Mouse (Mus musculus): Measurements from ENCODE around the gene Med26. TPM values are rescaled to one million over a fixed set of nuclear protein-coding genes. Genes with fewer than 3 reads are reported as not detected.

Med26 gene
- polyA plus RNA-seq, 1 experiment, result 7.3 TPM

GRCm38 (mm10) chr8:72491017-72491416 lies 57.1 kb downstream of the Med26 start:
- no peak for DNase-seq (ENCODE audit: low read depth)

DNA sequence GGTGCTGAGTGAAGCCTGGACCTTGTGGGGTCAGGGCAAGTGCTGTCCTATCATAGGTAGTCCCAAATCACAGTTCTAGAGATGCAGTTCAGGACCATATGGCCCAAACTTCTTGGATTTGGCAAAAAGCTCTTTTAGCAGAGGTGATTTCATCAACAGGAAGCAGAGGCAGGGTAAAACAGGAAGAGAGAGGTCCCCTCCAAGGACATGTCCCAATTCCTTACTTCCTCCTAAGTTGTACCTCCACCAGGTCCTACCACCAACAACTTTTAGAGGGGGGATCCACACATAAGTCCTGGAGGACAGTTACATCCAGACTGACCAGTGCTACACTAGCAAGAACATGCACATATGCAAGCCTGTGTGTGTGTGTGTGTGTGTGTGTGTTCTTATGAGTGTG lies 61.1 kb downstream of the Med26 start:
- DNase-seq (ENCODE audit: low read depth), result no peak

GRCm38 (mm10) chr8:72485456-72486199 lies 62.4 kb downstream of the Med26 start:
- DNase-seq (ENCODE audit: low read depth), result no peak

DNA sequence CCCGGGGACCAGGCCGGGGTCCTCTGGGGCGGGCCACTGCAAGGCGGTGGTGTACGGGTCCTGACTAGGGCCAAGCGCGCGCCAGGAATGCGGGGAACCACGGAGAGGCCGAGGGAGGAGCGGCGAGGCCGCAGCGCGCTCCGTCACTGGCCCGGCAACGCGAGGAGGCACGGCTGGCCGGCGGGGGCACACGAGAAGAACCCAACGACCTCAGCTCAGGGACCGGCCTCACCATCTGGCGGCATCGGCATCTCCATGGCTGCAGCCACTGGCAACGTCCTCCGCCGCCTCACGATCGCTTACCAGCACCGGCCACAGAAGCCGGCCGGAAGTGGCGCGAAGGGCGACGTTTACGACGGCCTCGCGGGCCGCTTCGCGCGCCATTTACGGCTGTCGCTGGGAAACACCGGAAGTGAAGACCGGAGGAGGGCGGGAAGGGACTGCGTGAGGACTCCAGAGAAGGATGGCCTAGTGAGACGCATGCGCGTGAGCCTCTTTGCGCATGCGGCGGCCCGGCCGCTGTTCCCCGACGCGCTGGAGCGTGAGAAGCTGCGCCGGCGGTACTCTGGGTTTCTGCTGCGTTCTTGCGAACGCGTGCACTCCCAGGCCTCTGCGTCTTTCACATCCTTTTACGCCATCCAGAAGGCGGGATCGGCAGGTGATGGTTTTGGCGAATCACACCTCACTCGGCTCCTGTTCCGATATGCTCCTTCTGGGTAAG lies 73.1 kb downstream of the Med26 start, which contains the start of gene Cherp:
Gene Cherp (minus strand): TSS at position 401 of the 721 bp plus-strand sequence.
- DNase-seq (ENCODE audit: low read depth), result peak; percentile 71

GRCm38 (mm10) chr8:72470684-72471083 lies 77.4 kb downstream of the Med26 start:
- DNase-seq (ENCODE audit: low read depth), result no peak

DNA sequence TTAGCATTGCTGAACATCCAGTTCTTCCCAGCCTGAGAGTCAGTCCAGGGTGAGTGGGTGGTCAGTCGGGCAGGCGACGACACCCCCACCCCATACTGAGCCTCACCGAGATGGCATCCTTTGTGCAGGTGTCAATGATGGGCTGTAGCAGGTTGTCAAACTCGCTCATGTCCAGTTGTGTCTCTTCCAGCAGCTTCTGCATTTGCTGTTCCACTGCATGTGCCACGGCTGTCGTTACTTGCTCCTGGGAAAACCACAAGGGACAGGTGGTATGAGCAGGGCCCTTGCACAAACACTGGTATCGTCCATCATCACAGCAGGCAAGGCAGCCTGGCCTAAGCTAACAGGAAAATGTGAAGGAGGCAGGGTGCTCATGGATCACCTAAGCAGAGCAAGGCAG lies 78.1 kb downstream of the Med26 start:
- DNase-seq (ENCODE audit: low read depth), result no peak

GRCm38 (mm10) chr8:72469243-72469642 lies 78.8 kb downstream of the Med26 start:
- DNase-seq (ENCODE audit: low read depth), result no peak

GRCm38 (mm10) chr8:72464211-72464610 lies 83.9 kb downstream of the Med26 start:
- DNase-seq (ENCODE audit: low read depth), result no peak

DNA sequence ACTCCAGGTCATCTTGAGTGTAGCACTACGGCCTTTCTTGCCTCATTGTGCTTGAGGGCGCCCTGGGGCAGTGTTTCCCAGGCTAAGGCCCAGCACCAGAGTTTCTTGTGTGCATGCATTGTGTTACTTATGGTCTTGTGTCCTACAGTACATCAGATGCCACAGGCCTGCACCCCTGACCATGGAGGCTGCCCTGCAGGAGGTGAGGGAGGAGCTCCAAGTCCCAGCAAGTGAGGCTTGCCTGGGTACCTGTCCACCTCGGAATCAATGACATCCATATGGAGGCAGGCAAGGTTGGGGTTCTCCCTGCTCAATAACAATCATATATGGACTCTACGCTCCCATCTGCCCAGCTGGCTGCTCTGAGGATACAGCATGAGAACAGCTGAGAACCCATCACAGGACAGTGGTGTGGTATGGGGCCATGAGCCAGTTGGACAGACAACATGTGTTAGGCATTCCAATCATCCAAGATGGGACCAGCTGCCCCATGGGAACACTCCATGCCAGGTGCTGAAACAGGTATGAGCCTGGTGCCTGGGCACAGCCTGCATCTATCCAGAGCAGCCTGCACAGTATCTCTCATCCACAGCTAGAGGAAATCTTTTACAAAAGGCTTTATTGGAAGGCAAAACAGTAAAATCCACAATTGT lies 88.1 kb downstream of the Med26 start:
- no peak for DNase-seq (ENCODE audit: low read depth)

GRCm38 (mm10) chr8:72458457-72458856 lies 89.6 kb downstream of the Med26 start:
- DNase-seq (ENCODE audit: low read depth), result no peak

DNA sequence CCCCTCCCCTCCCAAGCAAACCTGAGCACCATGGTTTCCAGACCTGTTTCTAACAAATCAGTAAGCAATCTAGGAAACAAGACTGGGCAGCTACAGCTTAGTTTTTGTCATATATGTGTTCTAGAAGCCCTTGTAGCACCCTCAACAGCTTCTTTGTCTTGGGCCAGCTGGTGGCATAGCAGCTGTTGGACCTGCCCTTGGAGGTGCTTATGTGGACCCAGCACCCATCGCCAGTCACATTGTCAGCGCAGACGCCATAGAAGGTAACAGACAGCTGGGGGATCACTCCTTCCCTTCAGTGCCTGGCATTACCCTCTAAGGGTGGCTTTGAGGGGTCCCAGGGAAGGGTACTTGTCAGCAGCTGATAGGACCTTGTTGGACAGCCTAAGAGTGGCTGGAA lies 90.3 kb downstream of the Med26 start:
- DNase-seq (ENCODE audit: low read depth), result no peak

GRCm38 (mm10) chr8:72455317-72455716 lies 92.8 kb downstream of the Med26 start:
- DNase-seq (ENCODE audit: low read depth), result no peak

GRCm38 (mm10) chr8:72453904-72454303 lies 94.2 kb downstream of the Med26 start:
- no peak for DNase-seq (ENCODE audit: low read depth)

- DNase-seq (ENCODE audit: low read depth), result no peak
Measured at GRCm38 (mm10) chr8:72451516-72451915, 96.6 kb downstream of the Med26 start.

GRCm38 (mm10) chr8:72445071-72445470 lies 103.0 kb downstream of the Med26 start:
- DNase-seq (ENCODE audit: low read depth), result no peak

Other genes starting within 250 kb of the Med26 start
- gene Gm10282, start 243.0 kb downstream of the Med26 start, polyA plus RNA-seq (2012; rRNA removed), result 1.1 and 5.1 TPM in 2 replicates
- 17.8 and 25.9 TPM in 2 replicates for gene Klf2, start 229.2 kb downstream of the Med26 start, polyA plus RNA-seq (2012; rRNA removed)
- 43.3 and 46.3 TPM in 2 replicates for gene Eps15l1, start 126.8 kb downstream of the Med26 start, polyA plus RNA-seq (2012; rRNA removed)
- 0.81 and 1.7 TPM in 2 replicates for gene Calr3, start 104.4 kb downstream of the Med26 start, polyA plus RNA-seq (2012; rRNA removed)
- gene 1700030K09Rik, start 104.4 kb downstream of the Med26 start, polyA plus RNA-seq (2012; rRNA removed), result 7.6 and 8.1 TPM in 2 replicates
- 24.6 and 44.4 TPM in 2 replicates for gene Cherp, start 73.0 kb downstream of the Med26 start, polyA plus RNA-seq (2012; rRNA removed)
- 65.5 and 66.4 TPM in 2 replicates for gene Slc35e1, start 55.7 kb downstream of the Med26 start, polyA plus RNA-seq (2012; rRNA removed)
- gene Smim7, start 22.8 kb upstream of the Med26 start, polyA plus RNA-seq (2012; rRNA removed), result 52.5 and 55.1 TPM in 2 replicates
- 20.4 and 20.5 TPM in 2 replicates for gene Tmem38a, start 23.8 kb upstream of the Med26 start, polyA plus RNA-seq (2012; rRNA removed)
- 2.8 and 6.9 TPM in 2 replicates for gene Nwd1, start 98.4 kb upstream of the Med26 start, polyA plus RNA-seq (2012; rRNA removed)
- 570 and 650 TPM in 2 replicates for gene Sin3b, start 175.0 kb upstream of the Med26 start, polyA plus RNA-seq (2012; rRNA removed)
- gene F2rl3, start 213.6 kb upstream of the Med26 start, polyA plus RNA-seq (2012; rRNA removed), result 2.3 and 4.2 TPM in 2 replicates